Mouse (Mus musculus) CD4-positive, CD25-positive, alpha-beta regulatory T cell, adult 9 weeks (primary cell): ENCODE data around the gene Prr14. TPM values are rescaled to one million over a fixed set of nuclear protein-coding genes. Genes with fewer than 3 reads are reported as not detected.

Experiments used
- polyA plus RNA-seq: library from polyadenylated mRNA; unstranded; fragments of 100-300 nt; shearing (Covaris generic); gene quantifications from one replicate; pipeline ENCODE4 v1.2.1, GENCODE M21; 2017

The Prr14 gene
- 141 TPM for polyA plus RNA-seq

DNA sequence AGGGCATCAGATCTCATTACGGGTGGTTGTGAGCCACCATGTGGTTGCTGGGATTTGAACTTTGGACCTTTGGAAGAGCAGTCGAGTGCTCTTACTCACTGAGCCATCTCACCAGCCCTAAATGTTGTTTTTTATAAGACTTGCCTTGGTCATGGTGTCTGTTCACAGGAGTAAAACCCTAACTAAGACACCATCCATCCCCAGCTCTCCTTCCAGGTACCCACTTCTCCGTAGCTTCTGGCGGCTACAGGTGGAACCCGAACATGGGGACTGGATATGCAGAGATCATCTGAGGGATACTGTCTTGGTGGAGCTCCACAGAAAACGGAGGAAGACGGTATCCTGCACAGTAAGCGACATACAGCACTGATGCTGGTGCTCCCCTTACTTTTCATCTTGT, at the start of gene Prr14:
Gene Prr14, plus strand, starts transcription at position 301 of the 400 bp plus-strand sequence.

DNA sequence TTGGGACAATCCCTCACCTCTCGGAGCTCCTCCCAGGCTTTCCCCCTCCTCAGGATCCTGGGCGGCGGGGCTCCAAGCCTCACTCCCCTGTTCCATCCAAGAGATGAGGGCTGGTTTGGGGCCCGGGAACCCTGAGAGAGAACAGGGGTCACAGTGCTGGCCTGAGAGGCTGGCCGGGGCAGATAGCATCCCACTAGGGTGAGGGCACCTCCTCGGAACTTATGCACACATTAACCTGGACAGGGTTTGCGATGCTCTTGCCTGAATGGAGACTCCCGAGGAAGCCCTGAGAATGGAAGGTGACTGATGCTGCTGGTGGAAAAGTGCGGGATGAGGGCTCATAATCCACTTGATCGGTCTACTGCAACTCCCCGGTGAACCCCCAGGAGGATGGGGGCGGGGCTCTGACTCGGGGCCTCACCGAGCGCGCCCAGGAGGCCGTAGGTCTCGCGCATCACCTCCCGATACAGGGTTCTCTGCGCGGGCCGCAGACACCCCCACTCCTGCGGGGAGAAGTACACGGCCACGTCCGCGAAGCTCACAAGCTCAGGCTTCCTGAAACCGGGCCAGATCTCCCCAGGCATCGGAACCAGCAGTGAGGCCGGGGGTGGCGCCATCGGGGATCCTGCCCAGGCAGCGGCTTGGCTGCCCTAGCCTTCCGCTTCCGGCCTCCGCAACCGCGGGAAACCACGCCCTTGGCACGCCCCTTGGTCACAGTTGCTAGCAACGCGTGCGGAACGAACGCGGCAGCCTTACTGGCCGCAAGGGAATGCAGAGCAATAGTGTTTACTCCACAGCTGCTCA, 37.8 kb upstream of the Prr14 start, which contains the start of gene Zfp688:
Gene Zfp688, minus strand, starts transcription at position 681 of the 804 bp plus-strand sequence.

GRCm38 (mm10) chr7:127448521-127449300, 10.7 kb upstream of the Prr14 start, which contains the start of gene Zfp689:
TSS of gene Zfp689 (minus strand) at chr7:127449158.

GRCm38 (mm10) chr7:127478635-127479317, 19.4 kb downstream of the Prr14 start, which contains the start of gene Fbrs:
TSS of gene Fbrs (plus strand) at chr7:127479199.

DNA sequence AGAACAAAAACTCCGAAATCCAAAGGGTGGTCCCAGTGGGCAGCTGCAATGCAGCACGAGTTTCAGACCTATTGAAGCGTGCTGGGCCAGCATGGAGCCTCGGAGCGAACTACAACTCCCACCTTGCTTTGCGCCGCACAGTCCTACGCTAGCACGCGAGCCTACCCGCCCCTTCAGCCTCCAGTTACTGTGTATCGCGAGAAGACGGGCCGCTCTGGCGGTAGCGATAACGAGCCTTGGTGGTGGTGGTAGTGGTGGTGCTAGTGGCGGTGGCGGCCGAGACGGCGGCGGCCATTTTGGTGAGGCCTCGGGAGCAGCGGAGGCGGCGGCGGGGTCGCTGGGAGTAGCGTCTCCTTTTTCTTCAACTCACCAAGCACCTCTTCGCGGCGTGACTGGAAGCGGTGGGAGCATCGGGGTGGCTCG, 52.4 kb downstream of the Prr14 start, which contains the start of gene Srcap:
Gene Srcap, plus strand, starts transcription at position 176 of the 423 bp plus-strand sequence.

DNA sequence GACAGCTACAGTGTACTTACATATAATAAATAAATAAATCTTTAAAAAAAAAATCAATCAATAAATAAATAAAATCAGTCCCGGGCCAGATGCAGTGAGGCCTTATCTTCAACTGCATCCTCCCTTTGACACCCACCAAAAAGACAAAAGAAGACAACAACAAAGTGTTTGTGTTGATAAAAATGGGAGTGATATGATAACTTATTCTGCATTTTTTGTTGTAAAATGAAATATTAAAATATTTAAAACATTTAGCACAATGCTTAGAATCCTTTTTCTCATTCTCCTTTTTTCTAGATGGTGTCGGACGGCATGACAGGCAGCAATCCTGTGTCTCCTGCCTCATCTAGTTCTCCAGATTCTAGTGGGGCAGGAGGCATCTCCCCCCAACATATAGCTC, 59.9 kb downstream of the Prr14 start, which contains the start of gene Gm42715:
Gene Gm42715, plus strand, starts transcription at position 301 of the 400 bp plus-strand sequence.

Other genes starting within 250 kb of the Prr14 start
- gene Zfp553, start 226.6 kb upstream of the Prr14 start, polyA plus RNA-seq, result 16.5 TPM
- 607 TPM for gene Sept1, start 226.5 kb upstream of the Prr14 start, polyA plus RNA-seq
- 0.60 TPM for gene Zfp771, start 215.3 kb upstream of the Prr14 start, polyA plus RNA-seq
- 51.4 TPM for gene Dctpp1, start 198.9 kb upstream of the Prr14 start, polyA plus RNA-seq
- gene Sephs2, start 185.6 kb upstream of the Prr14 start, polyA plus RNA-seq, result 12.5 TPM
- 375 TPM for gene Itgal, start 163.4 kb upstream of the Prr14 start, polyA plus RNA-seq
- 0.35 TPM for gene Zfp768, start 114.0 kb upstream of the Prr14 start, polyA plus RNA-seq
- gene Zfp747, start 83.6 kb upstream of the Prr14 start, polyA plus RNA-seq, result 24.7 TPM
- 9.9 TPM for gene 9130019O22Rik, start 72.4 kb upstream of the Prr14 start, polyA plus RNA-seq
- 6.4 TPM for gene E430018J23Rik, start 66.0 kb upstream of the Prr14 start, polyA plus RNA-seq
- gene Zfp764, start 52.8 kb upstream of the Prr14 start, polyA plus RNA-seq, result 17.3 TPM
- gene Zfp688, start 37.5 kb upstream of the Prr14 start, polyA plus RNA-seq, result 48.9 TPM
- gene Zfp689, start 10.5 kb upstream of the Prr14 start, polyA plus RNA-seq, result 11.8 TPM
- 9.0 TPM for gene Fbrs, start 19.6 kb downstream of the Prr14 start, polyA plus RNA-seq
- gene Srcap, start 52.4 kb downstream of the Prr14 start, polyA plus RNA-seq, result 81.0 TPM
- gene Gm42715, start 60.0 kb downstream of the Prr14 start, polyA plus RNA-seq, result 10.2 TPM
- gene Tmem265, start 101.8 kb downstream of the Prr14 start, polyA plus RNA-seq, result 14.8 TPM
- 112 TPM for gene Phkg2, start 113.7 kb downstream of the Prr14 start, polyA plus RNA-seq
- 0.48 TPM for gene Ccdc189, start 129.0 kb downstream of the Prr14 start, polyA plus RNA-seq
- gene Rnf40, start 129.2 kb downstream of the Prr14 start, polyA plus RNA-seq, result 154 TPM
- 2.3 TPM for gene Zfp629, start 156.2 kb downstream of the Prr14 start, polyA plus RNA-seq
- gene Bcl7c, start 249.3 kb downstream of the Prr14 start, polyA plus RNA-seq, result 8.8 TPM